Mouse (Mus musculus) CH12.LX (cell line): ENCODE measurements at regions not wholly inside any gene's neighbourhood (a gene's known extent, or its start where the extent isn't known, plus 50 kb on each side); places are given as distances from the start of the nearest gene placed in this dataset.

Experiments
- DNase-seq: peaks from one replicate; pipeline ENCODE4 v3.0.0-alpha.2; 2013; ENCODE audit errors: extremely low read depth
- H3K27ac ChIP-seq: 2 replicates; pipeline ENCODE4 v1.5.1; 2012; ENCODE audit warnings: low read depth, mild to moderate bottlenecking, control low read depth, moderate library complexity; ENCODE audit not compliant: insufficient read depth
- H3K27me3 ChIP-seq: replicated peaks from 2 replicates; pipeline ENCODE3; 2012; ENCODE audit warnings: inconsistent platforms
- H3K36me3 ChIP-seq, 2 experiments: replicated peaks in 1 of 2; 2 replicates each; pipeline versions ENCODE3 to v1.6.1; 2012; ENCODE audit warnings: inconsistent platforms in 1 of 2, low read length in 1 of 2, mild to moderate bottlenecking in 1 of 2, mixed read lengths in 1 of 2, moderate library complexity in 1 of 2; ENCODE audit not compliant: control insufficient read depth in 1 of 2, insufficient read depth in 1 of 2
- H3K4me1 ChIP-seq, 2 experiments: 2 replicates each; pipeline ENCODE4 v1.6.1; 2012; ENCODE audit warnings: inconsistent platforms in 1 of 2, moderate library complexity in 1 of 2; ENCODE audit not compliant: insufficient read depth in 2 of 2, control insufficient read depth in 1 of 2
- H3K4me2 ChIP-seq: 2 replicates; pipeline ENCODE4 v1.6.1; 2012; ENCODE audit warnings: low read depth, mild to moderate bottlenecking, control low read depth; ENCODE audit not compliant: poor library complexity, insufficient read depth, severe bottlenecking
- H3K4me3 ChIP-seq, 3 experiments: fragments of 150-350 bp in 1 of 3; sonication (generic) in 1 of 3; replicated peaks in 1 of 3; 2 replicates each; pipeline versions ENCODE3 to v1.5.1; 2011 to 2012; ENCODE audit warnings: low read depth in 2 of 3, low read length in 2 of 3, mild to moderate bottlenecking in 2 of 3, moderate library complexity in 2 of 3, control low read depth in 1 of 3, improper control_type of control experiment in 1 of 3, inconsistent platforms in 1 of 3, mixed read lengths in 1 of 3; ENCODE audit not compliant: poor library complexity in 1 of 3
- H3K79me2 ChIP-seq: replicated peaks from 2 replicates; pipeline ENCODE4 v1.6.1; 2012; ENCODE audit warnings: mild to moderate bottlenecking, moderate library complexity; ENCODE audit not compliant: control insufficient read depth, poor library complexity, insufficient read depth, severe bottlenecking; ENCODE audit errors: extremely low read depth
- H3K9ac ChIP-seq: 2 replicates; pipeline ENCODE4 v1.6.1; 2012; ENCODE audit warnings: low read depth, mild to moderate bottlenecking, control low read depth, moderate library complexity; ENCODE audit not compliant: insufficient read depth
- H3K9me3 ChIP-seq: replicated peaks from 2 replicates; pipeline ENCODE3; 2012; ENCODE audit warnings: low read length, inconsistent platforms, mixed read lengths
- BHLHE40 ChIP-seq: IDR thresholded peaks from 2 replicates; pipeline ENCODE4 v1.6.1; 2011; ENCODE audit warnings: mild to moderate bottlenecking, low read depth, low read length, improper control_type of control experiment
- CHD1 ChIP-seq: IDR thresholded peaks from 2 replicates; pipeline ENCODE4 v1.6.1; 2012; ENCODE audit warnings: low read depth, low read length, improper control_type of control experiment, inconsistent platforms
- CHD2 ChIP-seq: IDR thresholded peaks from 2 replicates; pipeline ENCODE4 v1.6.1; 2011; ENCODE audit warnings: low read length, improper control_type of control experiment
- CTCF ChIP-seq, 2 experiments: IDR thresholded peaks in 1 of 2; conservative IDR thresholded peaks in 1 of 2; 2 replicates each; pipeline ENCODE4 v1.5.1; 2011 to 2012; ENCODE audit warnings: low read depth in 2 of 2, low read length in 2 of 2, improper control_type of control experiment in 1 of 2, inconsistent platforms in 1 of 2, mild to moderate bottlenecking in 1 of 2, moderate library complexity in 1 of 2
- E2F4 ChIP-seq: IDR thresholded peaks from 2 replicates; pipeline ENCODE4 v1.6.1; 2011; ENCODE audit warnings: low read depth, low read length, improper control_type of control experiment; ENCODE audit not compliant: insufficient replicate concordance
- ELF1 ChIP-seq: IDR thresholded peaks from 2 replicates; pipeline ENCODE4 v1.6.1; 2014; ENCODE audit warnings: low read depth, mild to moderate bottlenecking, inconsistent platforms, low read length, improper control_type of control experiment
- EP300 ChIP-seq: IDR thresholded peaks from 2 replicates; pipeline ENCODE4 v1.6.1; 2011; ENCODE audit warnings: low read length, improper control_type of control experiment
- ETS1 ChIP-seq: conservative IDR thresholded peaks from 2 replicates; pipeline ENCODE4 v1.6.1; 2012; ENCODE audit warnings: low read depth, mild to moderate bottlenecking, inconsistent platforms, low read length, improper control_type of control experiment, moderate library complexity
- GABPA ChIP-seq: IDR thresholded peaks from 2 replicates; pipeline ENCODE4 v1.6.1; 2012; ENCODE audit warnings: low read depth, low read length, improper control_type of control experiment, inconsistent platforms; ENCODE audit not compliant: insufficient replicate concordance
- IRF4 ChIP-seq: IDR thresholded peaks from 2 replicates; pipeline ENCODE4 v1.6.1; 2014; ENCODE audit warnings: low read depth, mild to moderate bottlenecking, inconsistent platforms, low read length, improper control_type of control experiment
- JUN ChIP-seq: IDR thresholded peaks from 2 replicates; pipeline ENCODE4 v1.6.1; 2011; ENCODE audit warnings: low read depth, mild to moderate bottlenecking, low read length, improper control_type of control experiment, moderate library complexity; ENCODE audit not compliant: insufficient read depth
- JUND ChIP-seq: conservative IDR thresholded peaks from 2 replicates; pipeline ENCODE4 v1.6.1; 2011; ENCODE audit warnings: low read depth, low read length, improper control_type of control experiment
- MAFK ChIP-seq: IDR thresholded peaks from 2 replicates; pipeline ENCODE4 v1.6.1; 2011; ENCODE audit warnings: low read length, improper control_type of control experiment; ENCODE audit not compliant: insufficient replicate concordance
- MAX ChIP-seq: IDR thresholded peaks from 2 replicates; pipeline ENCODE4 v1.6.1; 2011; ENCODE audit warnings: low read length, improper control_type of control experiment
- MAZ ChIP-seq: IDR thresholded peaks from 2 replicates; pipeline ENCODE4 v1.6.1; 2012; ENCODE audit warnings: low read depth, mild to moderate bottlenecking, inconsistent platforms, low read length, improper control_type of control experiment, moderate library complexity
- MEF2A ChIP-seq: IDR thresholded peaks from 2 replicates; pipeline ENCODE4 v1.6.1; 2014; ENCODE audit warnings: low read depth, mild to moderate bottlenecking, inconsistent platforms, low read length, improper control_type of control experiment, borderline replicate concordance
- MXI1 ChIP-seq: IDR thresholded peaks from 2 replicates; pipeline ENCODE4 v1.6.1; 2011; ENCODE audit warnings: mild to moderate bottlenecking, low read depth, low read length, improper control_type of control experiment
- NELFE ChIP-seq: IDR thresholded peaks from 2 replicates; pipeline ENCODE4 v1.6.1; 2011; ENCODE audit warnings: low read depth, low read length, improper control_type of control experiment
- NRF1 ChIP-seq: IDR thresholded peaks from 2 replicates; pipeline ENCODE4 v1.6.1; 2014; ENCODE audit warnings: low read depth, mild to moderate bottlenecking, inconsistent platforms, low read length, improper control_type of control experiment, moderate library complexity
- POLR2A ChIP-seq: IDR thresholded peaks from 2 replicates; pipeline ENCODE4 v1.6.1; 2011; ENCODE audit warnings: low read depth, mild to moderate bottlenecking, improper control_type of control experiment, low read length
- RAD21 ChIP-seq: IDR thresholded peaks from 2 replicates; pipeline ENCODE4 v1.6.1; 2011; ENCODE audit warnings: low read depth, mild to moderate bottlenecking, low read length, improper control_type of control experiment, moderate library complexity
- RCOR1 ChIP-seq: conservative IDR thresholded peaks from 2 replicates; pipeline ENCODE4 v1.6.1; 2012; ENCODE audit warnings: low read depth, mild to moderate bottlenecking, inconsistent platforms, low read length, improper control_type of control experiment
- TBP ChIP-seq: conservative IDR thresholded peaks from 2 replicates; pipeline ENCODE4 v1.6.1; 2011; ENCODE audit warnings: low read depth, low read length, improper control_type of control experiment
- TCF12 ChIP-seq: IDR thresholded peaks from 2 replicates; pipeline ENCODE4 v1.6.1; 2014; ENCODE audit warnings: low read depth, mild to moderate bottlenecking, inconsistent platforms, low read length, improper control_type of control experiment
- UBTF ChIP-seq: IDR thresholded peaks from 2 replicates; pipeline ENCODE4 v1.6.1; 2012; ENCODE audit warnings: low read depth, mild to moderate bottlenecking, inconsistent platforms, low read length, improper control_type of control experiment, moderate library complexity
- USF1 ChIP-seq: IDR thresholded peaks from 2 replicates; pipeline ENCODE4 v1.6.1; 2014; ENCODE audit warnings: low read depth, mild to moderate bottlenecking, inconsistent platforms, low read length, improper control_type of control experiment
- ZKSCAN1 ChIP-seq: IDR thresholded peaks from 2 replicates; pipeline ENCODE4 v1.6.1; 2012; ENCODE audit warnings: low read depth, inconsistent platforms, low read length, improper control_type of control experiment, borderline replicate concordance
- ZMIZ1 ChIP-seq: IDR thresholded peaks from 2 replicates; pipeline ENCODE4 v1.6.1; 2012; ENCODE audit warnings: low read depth, mild to moderate bottlenecking, inconsistent platforms, low read length, improper control_type of control experiment
- dilution Hi-C: fragments of 300-500 bp; cut with MboI; formaldehyde crosslinking; loops from 2 replicates; pipeline ENCODE4 v1.14.3; 2020; ENCODE audit warnings: low sequenced_read_pairs; ENCODE audit not compliant: extremely low pct_unique_long_range_greater_than_20kb, extremely low pct_ligation_motif_present
- in situ Hi-C: fragments of 300-500 bp; cut with MboI; formaldehyde crosslinking; loops from 3 replicates; pipeline ENCODE4 v1.14.3; 2019; ENCODE audit warnings: low sequenced_read_pairs, low pct_ligation_motif_present, low pct_unique_long_range_greater_than_20kb, mixed read lengths

GRCm38 (mm10) chr19:21948030-21948429 is 169.9 kb downstream of the Cemip2 start (continued):
- TF ChIP-seq ZMIZ1, result no peak
- TF ChIP-seq GABPA, result no peak
- no peak for TF ChIP-seq NELFE
- 0 out of 2 replicates have a peak, but pooled peaks have one; percentile 16 for TF ChIP-seq ELF1
- no peak for TF ChIP-seq POLR2A
- TF ChIP-seq MAFK, result 0 out of 2 replicates have a peak, but pooled peaks have one; percentile 41
- TF ChIP-seq IRF4, result peak; percentile 76
- peak; percentile 62 for TF ChIP-seq TCF12
- no peak for TF ChIP-seq UBTF
- no peak for TF ChIP-seq CTCF (conservative IDR thresholded peaks at IDR 0.05 in 1 of 2, IDR thresholded peaks at IDR 0.05 in 1 of 2; ENCODE audit: low read depth in 2 of 2, low read length in 2 of 2)
- TF ChIP-seq CHD1, result no peak
- peak; percentile 81; the same call in 1 of the 2 replicates for TF ChIP-seq RCOR1
- TF ChIP-seq E2F4, result no peak
- TF ChIP-seq ETS1, result peak; percentile 89
- no peak for TF ChIP-seq NRF1
- peak; percentile 19; the same call in 1 of the 2 replicates for TF ChIP-seq JUN
- TF ChIP-seq, all 38 proteins: peak for 15

GRCm38 (mm10) chr19:21962635-21963034 is 176.2 kb upstream of the Trpm3 start:
- no peak overlapping the region for H3K4me3 ChIP-seq
- H3K9me3 ChIP-seq, result no peaks in the 10 kb centered on the region
- TF ChIP-seq MAFK, result no peak
- no peaks in the 10 kb centered on the region for H3K27me3 ChIP-seq
- in situ Hi-C loops (no loop called here), dilution Hi-C loops (no loop called here)
- H3K79me2 ChIP-seq, result no peaks in the 10 kb centered on the region
- H3K36me3 ChIP-seq, result no peaks in the 10 kb centered on the region
- no peak overlapping the region for H3K4me2 ChIP-seq
- no peak overlapping the region for H3K9ac ChIP-seq
- H3K27ac ChIP-seq, result no peak overlapping the region
- no peak for DNase-seq
- H3K4me1 ChIP-seq, result no peaks in the 10 kb centered on the region

GRCm38 (mm10) chr19:21989857-21990256 is 149.0 kb upstream of the Trpm3 start:
- peaks cover 6% of the 10 kb centered on the region for H3K9me3 ChIP-seq
- no peak overlapping the region for H3K4me3 ChIP-seq
- no peaks in the 10 kb centered on the region for H3K27me3 ChIP-seq
- DNase-seq, result no peak
- TF ChIP-seq E2F4 (no peak), MAFK (no peak), ZKSCAN1 (no peak), CHD2 (no peak), CTCF (conservative IDR thresholded peaks at IDR 0.05 in 1 of 2, IDR thresholded peaks at IDR 0.05 in 1 of 2; ENCODE audit: low read depth in 2 of 2, low read length in 2 of 2) (no peak), USF1 (no peak), CHD1 (no peak), MAZ (no peak), MEF2A (no peak), IRF4 (no peak), TBP (no peak), JUN (no peak), EP300 (no peak), RAD21 (no peak), JUND (no peak), MXI1 (no peak), BHLHE40 (no peak), ELF1 (no peak), ETS1 (no peak), MAX (no peak)
- H3K9ac ChIP-seq, result no peak overlapping the region
- no peaks in the 10 kb centered on the region for H3K79me2 ChIP-seq
- no peak overlapping the region for H3K4me2 ChIP-seq
- in situ Hi-C loops, result no loop called here
- H3K27ac ChIP-seq, result no peak overlapping the region
- dilution Hi-C loops, result no loop called here
- peaks cover 2 to 32% of the 10 kb centered on the region in 2 experiments; a peak in 3 of 4 replicates for H3K4me1 ChIP-seq
- H3K36me3 ChIP-seq, result no peaks in the 10 kb centered on the region
